ENCODE assay signal across 8 mouse cellular contexts in genomic region chr10:81551597-81552102, GRCm38 (mm10). TPM values are rescaled to one million over a fixed set of nuclear protein-coding genes. Genes with fewer than 3 reads are reported as not detected.
DNase-seq lines count a peak whose midpoint lies in the region; ATAC-seq and TF ChIP-seq lines count a peak whose summit lies in the region.

No protein-coding gene starts in this region.

- peak; percentile 77 for TF ChIP-seq RAD21 in MEL (IDR thresholded peaks at IDR 0.05; ENCODE audit: low read depth, low read length)

- peak overlapping the region; percentile 24; the same call in 1 of the 2 replicates for H3K4me2 ChIP-seq in forebrain, postnatal 0 days (ENCODE audit: low read depth)

- no peaks in the 10 kb centered on the region for H3K79me2 ChIP-seq in MEL (ENCODE audit: control insufficient read depth, insufficient read depth, low read length, poor library complexity)

- intact Hi-C loops in heart, postnatal 36 days (cut with DNase I), result loop anchor here (2.0 kb wide), 2 partner anchors 33 to 49 kb away; no protein-coding TSS in a partner anchor

- peak overlapping the region in 1 of 2 experiments; percentile 26; a peak in 1 of 4 replicates for H3K4me3 ChIP-seq in MEL (ENCODE audit: control insufficient read depth in 1 of 2, insufficient read depth in 1 of 2, low read depth in 2 of 2, low read length in 2 of 2)
- no peak overlapping the region for H3K4me3 ChIP-seq in forebrain, postnatal 0 days (ENCODE audit: low read depth, low read length)
- peak overlapping the region; percentile 20 for H3K4me3 ChIP-seq in layer of hippocampus, adult 2 months
- no peak overlapping the region for H3K4me3 ChIP-seq in lung, adult 2 months (replicated peaks; ENCODE audit: extremely low read depth, low read depth, low read length)

- DNase-seq in MEL (ENCODE audit: low read depth, low spot score), result peak; percentile 89
- peak; percentile 77 for DNase-seq in cerebellum, adult 11 months
- peak; percentile 94 for DNase-seq in forebrain, postnatal 0 days
- DNase-seq in heart, postnatal 36 days, result peak; percentile 80 to 81
- DNase-seq in layer of hippocampus, adult 2 months (ENCODE audit: low spot score in 2 of 2), result peak; percentile 81 to 87
- peak; percentile 79 for DNase-seq in lung, adult 2 months
- peak; percentile 73 to 87 for DNase-seq in thymus, adult 18-20 months

- 0 out of 2 replicates have a peak overlapping the region, but pooled peaks have one; percentile 23 for H3K27ac ChIP-seq in MEL (ENCODE audit: control insufficient read depth, low read depth, low read length)
- H3K27ac ChIP-seq in forebrain, postnatal 0 days (ENCODE audit: low read depth, low read length), result peak overlapping the region; percentile 51; the same call in 1 of the 2 replicates
- H3K27ac ChIP-seq in layer of hippocampus, adult 2 months, result peak overlapping the region; percentile 75

- peaks cover 6 to 19% of the 10 kb centered on the region in 2 experiments for H3K4me1 ChIP-seq in MEL (ENCODE audit: control insufficient read depth in 1 of 2, insufficient read depth in 2 of 2, low read length in 2 of 2)
- H3K4me1 ChIP-seq in forebrain, postnatal 0 days (ENCODE audit: insufficient read depth), result no peaks in the 10 kb centered on the region
- H3K4me1 ChIP-seq in lung, adult 2 months (ENCODE audit: control insufficient read depth, insufficient read depth, low read length), result peaks cover 7% of the 10 kb centered on the region; the same call in 1 of the 2 replicates

- TF ChIP-seq EP300 in MEL (IDR thresholded peaks at IDR 0.05; ENCODE audit: low read depth in 1 of 2, low read length in 2 of 2), result peak; percentile 17 to 56; a peak in 2 of 4 replicates

- 3% methylated on average over 12 of the region's 12 CpGs for WGBS in forebrain, postnatal 0 days
- under 1% methylated on average over 12 of the region's 12 CpGs for WGBS in lung, adult 2 months

- peak; percentile 82 to 97 (median 86) for TF ChIP-seq CTCF in MEL (IDR thresholded peaks at IDR 0.05 in 2 of 3, conservative IDR thresholded peaks at IDR 0.05 in 1 of 3; ENCODE audit: control insufficient read depth in 1 of 3, insufficient read depth in 1 of 3, low read depth in 2 of 3, low read length in 3 of 3, poor library complexity in 1 of 3, severe bottlenecking in 1 of 3)
- peak; percentile 91 for TF ChIP-seq CTCF in forebrain, postnatal 0 days (IDR thresholded peaks at IDR 0.05; ENCODE audit: low read depth)
- peak; percentile 89 for TF ChIP-seq CTCF in layer of hippocampus, adult 2 months (conservative IDR thresholded peaks at IDR 0.05)
- peak; percentile 63 for TF ChIP-seq CTCF in lung, adult 2 months (IDR thresholded peaks at IDR 0.05; ENCODE audit: insufficient read depth, low read length)

- no peaks in the 10 kb centered on the region for H3K27me3 ChIP-seq in MEL (ENCODE audit: control insufficient read depth in 1 of 2, insufficient read depth in 2 of 2, low read length in 2 of 2)
- no peaks in the 10 kb centered on the region for H3K27me3 ChIP-seq in forebrain, postnatal 0 days (ENCODE audit: insufficient read depth, low read length)

- H3K36me3 ChIP-seq in MEL (ENCODE audit: control insufficient read depth in 1 of 2, insufficient read depth in 2 of 2, low read length in 2 of 2), result peaks cover 0 to 7% of the 10 kb centered on the region in 2 experiments; a peak in 2 of 4 replicates
- no peaks in the 10 kb centered on the region for H3K36me3 ChIP-seq in forebrain, postnatal 0 days (ENCODE audit: insufficient read depth)

- H3K9me3 ChIP-seq in MEL (replicated peaks; ENCODE audit: insufficient read depth, low read length), result no peaks in the 10 kb centered on the region
- H3K9me3 ChIP-seq in forebrain, postnatal 0 days (ENCODE audit: low read length), result no peaks in the 10 kb centered on the region

- peak overlapping the region; percentile 35 for H3K9ac ChIP-seq in MEL (ENCODE audit: control insufficient read depth, low read depth, low read length, poor library complexity, severe bottlenecking)
- 0 out of 2 replicates have a peak overlapping the region, but pooled peaks have one; percentile 26 for H3K9ac ChIP-seq in forebrain, postnatal 0 days

- peak; percentile 98 for ATAC-seq in forebrain, postnatal 0 days
- ATAC-seq in neutrophil, adult 5-6 weeks (ENCODE audit: extremely low read depth, insufficient number of reproducible peaks, low FRiP score, poor library complexity, severe bottlenecking), result peak; percentile 90

- TF ChIP-seq POLR2A in MEL (IDR thresholded peaks at IDR 0.05; ENCODE audit: control insufficient read depth in 1 of 2, insufficient read depth in 1 of 2, low read depth in 1 of 2, low read length in 2 of 2, poor library complexity in 1 of 2), result no peak; a peak in 1 of 4 replicates
- TF ChIP-seq POLR2A in lung, adult 2 months (IDR thresholded peaks at IDR 0.05; ENCODE audit: borderline replicate concordance, extremely low read depth, low read depth, low read length), result no peak

TF ChIP-seq in MEL, 35 proteins besides CTCF, POLR2A, EP300 and RAD21 (continues in another document):
- TF ChIP-seq MYC (IDR thresholded peaks at IDR 0.05; ENCODE audit: low read depth, low read length) (peak; percentile 69), POLR2AphosphoS5 (IDR thresholded peaks at IDR 0.05; ENCODE audit: borderline replicate concordance, low read depth, low read length) (no peak), MAZ (IDR thresholded peaks at IDR 0.05; ENCODE audit: low read depth, low read length) (peak; percentile 91), CHD2 (IDR thresholded peaks at IDR 0.05; ENCODE audit: low read length) (peak; percentile 81), BHLHE40 (IDR thresholded peaks at IDR 0.05; ENCODE audit: borderline replicate concordance, low read depth, low read length) (peak; percentile 78), TCF12 (IDR thresholded peaks at IDR 0.05; ENCODE audit: low read depth, low read length) (peak; percentile 39; the same call in 1 of the 2 replicates), ZKSCAN1 (IDR thresholded peaks at IDR 0.05; ENCODE audit: low read depth, low read length) (peak; percentile 74; the same call in 1 of the 2 replicates), ZNF384 (IDR thresholded peaks at IDR 0.05; ENCODE audit: low read depth, low read length) (peak; percentile 26; the same call in 1 of the 2 replicates), TBP (IDR thresholded peaks at IDR 0.05; ENCODE audit: low read depth, low read length) (0 out of 2 replicates have a peak, but pooled peaks have one; percentile 8), ZMIZ1 (IDR thresholded peaks at IDR 0.05; ENCODE audit: low read depth, low read length) (no peak)

RNA-seq across cellular contexts. Expression of gene Gna11, which starts 6.7 kb away (rescaled TPM):
- total RNA-seq in MEL (2012; rRNA removed), result 12.2 and 14.1 TPM in 2 replicates
- polyA plus RNA-seq in MEL (2012; ENCODE audit: insufficient read depth in 1 of 2, insufficient read length in 2 of 2, low read depth in 1 of 2, low replicate concordance in 2 of 2, missing spikeins in 1 of 2), result 10 to 100 TPM in 1 of 2 experiments, not detected in 1; 18.4 TPM
- 110 and 114 TPM in 2 replicates for total RNA-seq in forebrain, postnatal 0 days (2014; rRNA removed)
- polyA plus RNA-seq in forebrain, postnatal 0 days (2015; fragmentation: Nextera tagmentation; extraction: Ambion mirVana), result 126 and 133 TPM in 2 replicates
- total RNA-seq in heart, postnatal 36 days (2021), result 10 to 100 TPM; 50.7 to 51.7 TPM
- 100 to 1,000 TPM; 118 to 123 TPM for total RNA-seq in layer of hippocampus, adult 2 months (2021)
- 114 and 117 TPM in 2 replicates for polyA plus RNA-seq in lung, adult 2 months (2012; rRNA removed)
- 13.5 and 27.0 TPM in 2 replicates for total RNA-seq in neutrophil, adult 5-6 weeks (2017)

RNA-seq across cellular contexts. Expression of gene Aes, which starts 7.6 kb away (rescaled TPM):
- 170 and 197 TPM in 2 replicates for total RNA-seq in MEL (2012; rRNA removed)
- polyA plus RNA-seq in MEL (2012; ENCODE audit: insufficient read depth in 1 of 2, insufficient read length in 2 of 2, low read depth in 1 of 2, low replicate concordance in 2 of 2, missing spikeins in 1 of 2), result 100 to 1,000 TPM in 1 of 2 experiments, not detected in 1; 355 TPM
- total RNA-seq in forebrain, postnatal 0 days (2014; rRNA removed), result 450 and 455 TPM in 2 replicates
- 752 and 802 TPM in 2 replicates for polyA plus RNA-seq in forebrain, postnatal 0 days (2015; fragmentation: Nextera tagmentation; extraction: Ambion mirVana)
- 1,000 to 10,000 TPM in 1 of 2 experiments, 100 to 1,000 TPM in 1; 977 to 1,076 TPM for total RNA-seq in heart, postnatal 36 days (2021)
- 100 to 1,000 TPM; 702 to 736 TPM for total RNA-seq in layer of hippocampus, adult 2 months (2021)
- 1,275 and 1,423 TPM in 2 replicates for polyA plus RNA-seq in lung, adult 2 months (2012; rRNA removed)
- total RNA-seq in neutrophil, adult 5-6 weeks (2017), result 276 and 331 TPM in 2 replicates

RNA-seq across cellular contexts. Expression of gene Tle2, which starts 22.7 kb away (rescaled TPM):
- total RNA-seq in MEL (2012; rRNA removed), result 0.19 and 0.75 TPM in 2 replicates
- polyA plus RNA-seq in MEL (2012; ENCODE audit: insufficient read depth in 1 of 2, insufficient read length in 2 of 2, low read depth in 1 of 2, low replicate concordance in 2 of 2, missing spikeins in 1 of 2), result 1 to 10 TPM in 1 of 2 experiments, not detected in 1; 2.4 TPM
- total RNA-seq in forebrain, postnatal 0 days (2014; rRNA removed), result 20.5 and 25.6 TPM in 2 replicates
- polyA plus RNA-seq in forebrain, postnatal 0 days (2015; fragmentation: Nextera tagmentation; extraction: Ambion mirVana), result 21.0 and 30.5 TPM in 2 replicates
- 10 to 100 TPM in 1 of 2 experiments, 1 to 10 TPM in 1; 7.5 to 11.5 TPM for total RNA-seq in heart, postnatal 36 days (2021)
- 10 to 100 TPM; 34.0 to 46.8 TPM for total RNA-seq in layer of hippocampus, adult 2 months (2021)
- polyA plus RNA-seq in lung, adult 2 months (2012; rRNA removed), result 164 and 218 TPM in 2 replicates
- total RNA-seq in neutrophil, adult 5-6 weeks (2017), result 1.5 and 2.6 TPM in 2 replicates

RNA-seq across cellular contexts. Expression of gene Gna15, which starts 27.6 kb away (rescaled TPM):
- total RNA-seq in MEL (2012; rRNA removed), result 28.2 and 33.0 TPM in 2 replicates
- 100 to 1,000 TPM in 1 of 2 experiments, 10 to 100 TPM in 1; 23.0 to 142 TPM for polyA plus RNA-seq in MEL (2012; ENCODE audit: insufficient read depth in 1 of 2, insufficient read length in 2 of 2, low read depth in 1 of 2, low replicate concordance in 2 of 2, missing spikeins in 1 of 2)
- total RNA-seq in forebrain, postnatal 0 days (2014; rRNA removed), result 1.3 and 1.5 TPM in 2 replicates
- 1.3 and 1.6 TPM in 2 replicates for polyA plus RNA-seq in forebrain, postnatal 0 days (2015; fragmentation: Nextera tagmentation; extraction: Ambion mirVana)
- under 1 TPM; 0.73 to 0.78 TPM for total RNA-seq in heart, postnatal 36 days (2021)
- total RNA-seq in layer of hippocampus, adult 2 months (2021), result 1 to 10 TPM; 1.9 to 2.5 TPM
- 8.5 and 9.5 TPM in 2 replicates for polyA plus RNA-seq in lung, adult 2 months (2012; rRNA removed)
- 12.6 and 13.4 TPM in 2 replicates for total RNA-seq in neutrophil, adult 5-6 weeks (2017)

RNA-seq across cellular contexts. Expression of gene Tle6, which starts 49.2 kb away (rescaled TPM):
- 16.9 and 17.3 TPM in 2 replicates for total RNA-seq in MEL (2012; rRNA removed)
- 10 to 100 TPM in 1 of 2 experiments, not detected in 1; 31.9 TPM for polyA plus RNA-seq in MEL (2012; ENCODE audit: insufficient read depth in 1 of 2, insufficient read length in 2 of 2, low read depth in 1 of 2, low replicate concordance in 2 of 2, missing spikeins in 1 of 2)
- total RNA-seq in forebrain, postnatal 0 days (2014; rRNA removed), result 8.7 and 14.1 TPM in 2 replicates
- 4.2 and 5.1 TPM in 2 replicates for polyA plus RNA-seq in forebrain, postnatal 0 days (2015; fragmentation: Nextera tagmentation; extraction: Ambion mirVana)
- total RNA-seq in heart, postnatal 36 days (2021), result 1 to 10 TPM; 7.5 to 8.5 TPM
- 1 to 10 TPM; 4.1 to 5.0 TPM for total RNA-seq in layer of hippocampus, adult 2 months (2021)
- polyA plus RNA-seq in lung, adult 2 months (2012; rRNA removed), result 33.3 and 41.6 TPM in 2 replicates
- 1.9 TPM in 1 of 2 replicates, not detected in the other for total RNA-seq in neutrophil, adult 5-6 weeks (2017)

Comparison
In these comparisons a context has a peak if more than half of its experiments do, and no peak if none do; other contexts are left out.
1. H3K27ac ChIP-seq: peak in every context shown above with its lines; median percentile 75 in layer of hippocampus, adult 2 months; 51 in forebrain, postnatal 0 days; 23 in MEL.